Mouse (Mus musculus) kidney, embryonic 15.5 days (tissue): Measurements from ENCODE around the gene Lrrc43. TPM values are rescaled to one million over a fixed set of nuclear protein-coding genes. Genes with fewer than 3 reads are reported as not detected.
"Not testable (repeated sequence)": the region's sequence is repeated elsewhere in the genome, so short reads cannot be mapped to it uniquely, and the experiment has no call there.

Source experiments
- ATAC-seq: fragments of 200-750 bp; cut with Nextera tagmentation; replicated peaks from 2 replicates; pipeline ENCODE4 v1.8.0; 2017; ENCODE audit warnings: moderate TSS enrichment; ENCODE audit not compliant: low FRiP score
- H3K27ac ChIP-seq: fragments of 300-500 bp; sonication (generic); 2 replicates; pipeline ENCODE4 v1.5.1; 2015; ENCODE audit warnings: mild to moderate bottlenecking, inconsistent platforms
- H3K27me3 ChIP-seq: fragments of 300-500 bp; sonication (generic); 2 replicates; pipeline ENCODE4 v1.6.1; 2015; ENCODE audit warnings: inconsistent platforms
- H3K36me3 ChIP-seq: fragments of 300-500 bp; sonication (generic); 2 replicates; pipeline ENCODE4 v1.6.1; 2015; ENCODE audit warnings: inconsistent platforms
- H3K4me1 ChIP-seq: fragments of 300-500 bp; sonication (generic); 2 replicates; pipeline ENCODE4 v1.6.1; 2015; ENCODE audit warnings: inconsistent platforms
- H3K4me2 ChIP-seq: fragments of 300-500 bp; sonication (generic); 2 replicates; pipeline ENCODE4 v1.6.1; 2015; ENCODE audit warnings: moderate library complexity, mild to moderate bottlenecking, inconsistent platforms
- H3K4me3 ChIP-seq: fragments of 300-500 bp; sonication (generic); replicated peaks from 2 replicates; pipeline ENCODE4 v1.5.1; 2015; ENCODE audit warnings: mild to moderate bottlenecking, inconsistent platforms
- H3K9ac ChIP-seq: fragments of 300-500 bp; sonication (generic); 2 replicates; pipeline ENCODE4 v1.6.1; 2015; ENCODE audit warnings: mild to moderate bottlenecking, inconsistent platforms
- H3K9me3 ChIP-seq: fragments of 300-500 bp; sonication (generic); replicated peaks from 2 replicates; pipeline ENCODE4 v1.6.1; 2016; ENCODE audit warnings: inconsistent platforms
- WGBS: fragments of 180-500 bp; shearing (Covaris S2); methylation state at CpG from one replicate; pipeline ENCODE4 v1.1.7; 2015; ENCODE audit warnings: mixed read lengths; 5-methylcytosine and 5-hydroxymethylcytosine counted together
- polyA plus RNA-seq: library from polyadenylated mRNA; unstranded; fragments of >200 nt; fragmentation: Nextera tagmentation; extraction: Ambion mirVana; gene quantifications from 2 replicates; pipeline ENCODE4 v1.2.1, GENCODE M21; 2015

Gene Lrrc43
- polyA plus RNA-seq, 1 experiment from 2014 or later: not detected

GRCm38 (mm10) chr5:123487659-123488395 is 1.3 kb upstream of the Lrrc43 start:
- Histone ChIP-seq H3K27ac (no peak overlapping the region), H3K9ac (no peak overlapping the region), H3K9me3 (no peaks in the 10 kb centered on the region), H3K4me1 (peaks cover 11% of the 10 kb centered on the region), H3K36me3 (no peaks in the 10 kb centered on the region), H3K4me3 (no peak overlapping the region), H3K27me3 (peaks cover 7% of the 10 kb centered on the region; the same call in 1 of the 2 replicates), H3K4me2 (no peak overlapping the region)
- ATAC-seq: no peak
- 79% methylated on average over 11 of the region's 11 CpGs for WGBS

DNA sequence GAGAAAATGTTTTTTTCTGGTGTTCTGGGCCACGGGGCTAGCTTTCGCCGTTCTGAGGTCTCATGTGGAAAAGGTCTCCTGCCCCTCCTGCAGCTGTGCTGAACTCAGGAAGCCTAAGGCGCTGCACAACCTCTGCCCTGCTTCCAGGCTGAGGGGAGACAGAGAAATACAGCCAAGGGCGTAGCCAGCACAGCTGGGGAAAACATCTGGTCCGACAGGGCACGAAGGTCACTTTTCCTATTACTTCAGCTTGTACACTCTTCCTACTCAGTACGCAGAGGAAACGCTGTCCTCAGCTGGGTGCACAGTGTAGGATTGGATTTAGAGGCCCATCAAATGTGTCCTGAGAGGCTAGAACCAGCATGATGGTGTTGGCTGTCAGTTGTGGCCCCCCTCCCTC is 830 bp downstream of the Lrrc43 start:
- Histone ChIP-seq H3K27me3 (peaks cover 7% of the 10 kb centered on the region; the same call in 1 of the 2 replicates), H3K4me2 (no peak overlapping the region), H3K9ac (no peak overlapping the region), H3K9me3 (no peaks in the 10 kb centered on the region), H3K36me3 (no peaks in the 10 kb centered on the region), H3K27ac (no peak overlapping the region), H3K4me1 (peaks cover 11% of the 10 kb centered on the region), H3K4me3 (no peak overlapping the region)
- 25% methylated on average over 9 of the region's 9 CpGs for WGBS
- no peak for ATAC-seq

DNA sequence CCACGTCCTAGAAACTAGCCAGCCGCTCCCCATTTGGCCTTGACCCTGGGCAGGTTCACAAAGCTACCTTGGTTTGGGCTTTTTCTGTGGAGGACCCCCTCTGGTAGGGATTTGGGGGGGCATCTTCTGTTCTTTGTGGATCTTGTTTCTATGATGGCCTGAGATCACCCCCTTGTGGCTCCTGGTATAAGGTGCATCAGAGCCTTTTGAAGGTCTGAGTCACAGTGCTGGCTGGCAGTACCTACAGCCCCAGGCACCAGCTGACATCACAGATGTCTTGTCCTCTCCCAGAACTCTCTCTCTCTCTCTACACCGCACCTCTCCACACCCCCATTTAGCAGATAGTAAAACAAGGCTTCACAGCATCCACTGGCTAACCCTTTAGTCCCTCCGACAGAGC is 10.6 kb downstream of the Lrrc43 start:
- peaks cover 15% of the 10 kb centered on the region for H3K4me1 ChIP-seq
- no peaks in the 10 kb centered on the region for H3K9me3 ChIP-seq
- no peaks in the 10 kb centered on the region for H3K36me3 ChIP-seq
- H3K27me3 ChIP-seq: peaks cover under 1% of the 10 kb centered on the region; the same call in 1 of the 2 replicates
- WGBS: 45% methylated on average over 4 of the region's 4 CpGs
- H3K9ac ChIP-seq: no peak overlapping the region
- no peak for ATAC-seq
- H3K4me3 ChIP-seq: no peak overlapping the region
- no peak overlapping the region for H3K27ac ChIP-seq
- H3K4me2 ChIP-seq: no peak overlapping the region

DNA sequence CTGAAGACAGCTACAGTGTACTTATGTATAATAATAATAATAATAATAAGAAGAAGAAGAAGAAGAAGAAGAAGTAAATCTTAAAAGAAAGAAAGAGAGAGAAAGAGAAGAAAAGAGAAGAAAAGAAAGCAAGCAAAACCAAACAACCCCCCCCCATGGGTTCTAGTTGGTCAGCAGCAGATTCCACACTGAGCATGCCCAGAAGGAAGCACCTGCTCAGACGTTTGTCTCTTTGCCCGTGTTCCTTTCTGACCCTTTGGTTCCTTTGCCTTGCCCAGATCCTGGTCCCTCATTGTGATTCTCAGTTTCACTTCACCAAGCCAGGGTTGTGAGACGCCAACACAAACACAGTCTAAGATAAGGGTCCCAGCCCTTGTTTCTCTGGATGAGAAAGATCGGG is 12.9 kb downstream of the Lrrc43 start:
- H3K9me3 ChIP-seq: no peaks in the 10 kb centered on the region
- no peak overlapping the region for H3K9ac ChIP-seq
- no peaks in the 10 kb centered on the region for H3K36me3 ChIP-seq
- H3K4me3 ChIP-seq: no peak overlapping the region
- 74% methylated on average over 4 of the region's 4 CpGs for WGBS
- no peak overlapping the region for H3K27ac ChIP-seq
- peaks cover 10% of the 10 kb centered on the region for H3K4me1 ChIP-seq
- ATAC-seq: no peak
- peaks cover 15% of the 10 kb centered on the region for H3K27me3 ChIP-seq
- H3K4me2 ChIP-seq: no peak overlapping the region

DNA sequence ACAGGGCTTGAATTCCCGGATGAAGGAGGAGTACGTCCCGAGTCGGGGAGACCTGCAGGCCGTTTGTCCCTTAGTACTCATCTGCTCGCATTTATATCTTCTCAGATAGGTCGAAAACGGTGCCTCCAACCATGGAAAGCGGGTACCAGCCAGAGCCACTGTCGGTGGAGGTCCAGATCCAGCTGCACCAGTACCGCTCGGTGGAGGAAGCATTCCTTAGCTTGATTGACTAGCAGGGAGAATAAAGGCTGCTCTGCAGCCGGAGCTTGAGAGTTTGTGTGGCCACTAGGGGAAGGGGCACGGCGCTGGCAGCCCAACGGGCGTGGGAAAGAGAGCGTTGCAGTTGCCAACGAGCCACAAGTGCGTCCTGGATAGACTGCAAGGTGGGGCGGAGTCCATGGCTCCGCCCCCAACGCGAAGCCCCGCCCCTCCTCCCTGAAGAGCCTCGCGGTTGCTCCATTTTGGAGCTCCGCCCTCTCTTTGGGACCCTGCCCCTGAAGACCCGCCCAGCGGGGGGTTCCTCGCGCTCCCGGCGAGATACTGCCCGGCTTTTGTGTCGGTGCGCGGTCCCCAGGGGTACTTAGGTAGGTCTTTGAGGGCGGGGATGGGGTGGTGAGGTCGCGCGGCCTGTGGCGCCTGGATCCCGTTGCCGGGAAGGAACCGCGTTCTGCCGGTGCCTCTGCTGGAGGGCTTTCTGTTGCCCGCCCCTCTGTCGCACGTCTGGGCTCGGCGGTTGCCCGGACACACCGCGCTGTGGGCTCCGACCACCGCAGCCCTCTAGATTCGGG is 19.0 kb downstream of the Lrrc43 start:
- Histone ChIP-seq H3K27me3 (peaks cover 52% of the 10 kb centered on the region), H3K4me3 (peak overlapping the region; percentile 67), H3K36me3 (peaks cover 10% of the 10 kb centered on the region; the same call in 1 of the 2 replicates), H3K9me3 (no peaks in the 10 kb centered on the region), H3K4me2 (peak overlapping the region; percentile 92), H3K4me1 (peaks cover 14% of the 10 kb centered on the region), H3K9ac (peak overlapping the region; percentile 41), H3K27ac (no peak overlapping the region)
- peak; percentile 92 for ATAC-seq
- 1% methylated on average over 59 of the region's 59 CpGs for WGBS

DNA sequence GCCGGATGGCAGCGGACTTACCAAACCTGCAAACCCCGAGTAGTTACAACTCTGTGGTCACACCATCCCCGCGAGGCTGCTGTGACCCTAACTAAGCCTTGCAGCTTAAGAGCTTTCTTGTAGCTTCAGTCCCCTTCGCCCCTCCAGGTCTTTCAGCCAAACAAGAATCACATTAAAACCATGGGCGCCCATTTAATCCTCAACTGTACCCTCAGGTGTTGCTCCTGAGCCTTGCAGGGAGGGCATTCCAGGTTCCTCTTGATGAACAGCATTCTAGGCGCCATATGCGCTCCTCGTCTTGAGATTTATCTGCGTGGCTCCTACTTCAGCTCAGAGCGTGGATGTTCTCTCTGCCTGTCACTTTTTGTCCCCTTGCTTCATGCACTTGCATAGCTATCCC is 19.8 kb downstream of the Lrrc43 start:
- Histone ChIP-seq H3K36me3 (peaks cover 13% of the 10 kb centered on the region; the same call in 1 of the 2 replicates), H3K4me1 (peaks cover 14% of the 10 kb centered on the region), H3K27ac (no peak overlapping the region), H3K9me3 (no peaks in the 10 kb centered on the region), H3K27me3 (peaks cover 52% of the 10 kb centered on the region), H3K4me2 (peak overlapping the region; percentile 92), H3K9ac (peak overlapping the region; percentile 41; the same call in 1 of the 2 replicates), H3K4me3 (peak overlapping the region; percentile 67)
- no peak for ATAC-seq
- 8% methylated on average over 12 of the region's 12 CpGs for WGBS

- H3K4me2 ChIP-seq: no peak within 1 kb of the TSS
- peaks cover 46% of the 10 kb centered on the region for H3K27me3 ChIP-seq
- no peak for ATAC-seq
- 79% methylated on average over 5 of the region's 5 CpGs for WGBS
- H3K4me3 ChIP-seq: no peak within 1 kb of the TSS; the same call in 1 of the 2 replicates
- no peak within 1 kb of the TSS for H3K27ac ChIP-seq
- H3K9ac ChIP-seq: no peak within 1 kb of the TSS
- peaks cover 23% of the 10 kb centered on the region for H3K36me3 ChIP-seq
- peaks cover 14% of the 10 kb centered on the region for H3K4me1 ChIP-seq
- no peaks in the 10 kb centered on the region for H3K9me3 ChIP-seq
Observed at GRCm38 (mm10) chr5:123510160-123510559, 21.1 kb downstream of the Lrrc43 start, which contains the start of gene B3gnt4. TSS of gene B3gnt4 (plus strand) at chr5:123510460.

GRCm38 (mm10) chr5:123511426-123511825 is 22.3 kb downstream of the Lrrc43 start:
- not testable (repeated sequence) for H3K4me3 ChIP-seq, H3K27ac ChIP-seq, H3K9me3 ChIP-seq, H3K9ac ChIP-seq, ATAC-seq, H3K4me2 ChIP-seq
- Histone ChIP-seq H3K4me1 (peaks cover 14% of the 10 kb centered on the region), H3K36me3 (peaks cover 36% of the 10 kb centered on the region), H3K27me3 (peaks cover 41% of the 10 kb centered on the region)
- WGBS: 88% methylated on average over 3 of the region's 3 CpGs

DNA sequence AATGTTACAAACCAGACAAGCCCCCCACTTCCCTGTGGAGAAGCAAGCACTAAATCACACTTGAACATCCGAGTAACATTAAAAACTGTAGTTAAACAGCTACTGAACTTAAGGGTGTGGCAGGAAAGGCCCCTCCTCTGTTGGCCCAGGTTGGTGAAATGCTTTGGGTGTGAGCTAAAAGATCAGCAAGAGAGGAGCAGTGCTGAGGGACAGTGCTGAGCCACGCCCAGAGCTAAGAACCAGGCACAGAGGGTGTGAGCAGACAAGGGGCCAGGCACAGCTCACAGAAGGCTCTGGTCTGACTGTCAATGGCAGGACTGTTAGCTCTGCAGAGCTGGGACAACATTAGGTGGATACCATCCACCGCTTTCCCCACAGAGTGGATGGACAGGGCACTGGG is 23.0 kb downstream of the Lrrc43 start:
- no peak overlapping the region for H3K4me2 ChIP-seq
- peaks cover 14% of the 10 kb centered on the region for H3K4me1 ChIP-seq
- H3K27me3 ChIP-seq: peaks cover 35% of the 10 kb centered on the region
- no peak overlapping the region for H3K4me3 ChIP-seq
- H3K27ac ChIP-seq: no peak overlapping the region
- peaks cover 43% of the 10 kb centered on the region for H3K36me3 ChIP-seq
- WGBS: 68% methylated on average over 3 of the region's 3 CpGs
- no peak overlapping the region for H3K9ac ChIP-seq
- ATAC-seq: no peak
- no peaks in the 10 kb centered on the region for H3K9me3 ChIP-seq

DNA sequence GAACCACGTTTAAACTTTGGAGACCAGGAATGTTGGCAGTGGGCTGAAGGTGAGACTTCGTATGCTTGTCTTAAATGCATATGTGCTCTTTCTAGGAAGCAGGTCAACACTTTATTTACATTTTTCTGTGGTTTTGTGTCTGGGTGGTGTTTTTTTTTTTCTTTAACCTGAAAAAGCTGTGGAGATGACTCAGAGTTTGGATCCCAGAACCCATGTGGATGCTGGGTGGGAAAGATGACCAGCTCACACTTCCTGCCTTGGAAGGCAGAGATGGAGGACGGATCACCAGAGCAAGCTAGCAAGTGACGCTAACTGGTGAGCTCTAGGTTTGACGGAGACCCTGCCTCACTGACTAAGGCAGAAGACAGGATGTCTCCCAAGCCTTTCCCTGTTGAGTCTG is 25.8 kb downstream of the Lrrc43 start:
- no peak overlapping the region for H3K27ac ChIP-seq
- no peaks in the 10 kb centered on the region for H3K9me3 ChIP-seq
- H3K9ac ChIP-seq: no peak overlapping the region
- no peak overlapping the region for H3K4me3 ChIP-seq
- H3K36me3 ChIP-seq: peaks cover 68% of the 10 kb centered on the region
- ATAC-seq: no peak
- 94% methylated on average over 5 of the region's 5 CpGs for WGBS
- no peaks in the 10 kb centered on the region for H3K4me1 ChIP-seq
- no peak overlapping the region for H3K4me2 ChIP-seq
- peaks cover 8% of the 10 kb centered on the region for H3K27me3 ChIP-seq

DNA sequence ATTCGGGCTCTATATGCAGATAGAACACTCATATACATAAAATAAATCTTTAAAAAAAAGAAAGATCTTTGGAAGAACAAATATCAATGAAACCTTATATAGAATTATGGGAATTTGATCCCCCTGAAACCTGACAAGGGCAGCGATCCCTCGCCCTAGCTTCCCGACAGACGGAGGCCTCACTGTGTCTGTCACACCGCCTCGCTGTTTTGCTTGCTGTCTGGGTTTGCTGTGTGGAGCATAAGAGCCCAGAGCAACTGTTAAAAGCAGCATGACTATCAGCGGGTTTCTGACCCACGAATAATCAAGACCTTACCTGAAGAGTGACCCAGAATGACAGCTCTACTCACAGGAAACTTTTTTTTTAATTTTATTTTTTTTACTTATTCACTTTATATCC is 31.6 kb downstream of the Lrrc43 start:
- Histone ChIP-seq H3K36me3 (peaks cover 40% of the 10 kb centered on the region), H3K9ac (no peak overlapping the region), H3K4me2 (no peak overlapping the region), H3K4me3 (no peak overlapping the region), H3K4me1 (peaks cover 23% of the 10 kb centered on the region), H3K9me3 (no peaks in the 10 kb centered on the region), H3K27ac (no peak overlapping the region), H3K27me3 (no peaks in the 10 kb centered on the region)
- 64% methylated on average over 9 of the region's 9 CpGs for WGBS
- no peak for ATAC-seq

GRCm38 (mm10) chr5:123521621-123522020 is 32.5 kb downstream of the Lrrc43 start:
- Histone ChIP-seq H3K4me1 (peaks cover 23% of the 10 kb centered on the region), H3K36me3 (peaks cover 33% of the 10 kb centered on the region), H3K4me2 (no peak overlapping the region), H3K27me3 (no peaks in the 10 kb centered on the region), H3K9me3 (no peaks in the 10 kb centered on the region), H3K27ac (no peak overlapping the region), H3K4me3 (no peak overlapping the region), H3K9ac (no peak overlapping the region)
- WGBS: 78% methylated on average over 1 of the region's 1 CpGs
- no peak for ATAC-seq
